Mouse (Mus musculus) kidney, embryonic 15.5 days (tissue): ENCODE data around the gene Dact3. TPM values are rescaled to one million over a fixed set of nuclear protein-coding genes. Genes with fewer than 3 reads are reported as not detected.

Experiments
- ATAC-seq: fragments of 200-750 bp; cut with Nextera tagmentation; replicated peaks from 2 replicates; pipeline ENCODE4 v1.8.0; 2017; ENCODE audit warnings: moderate TSS enrichment; ENCODE audit not compliant: low FRiP score
- H3K27ac ChIP-seq: fragments of 300-500 bp; sonication (generic); 2 replicates; pipeline ENCODE4 v1.5.1; 2015; ENCODE audit warnings: mild to moderate bottlenecking, inconsistent platforms
- H3K27me3 ChIP-seq: fragments of 300-500 bp; sonication (generic); 2 replicates; pipeline ENCODE4 v1.6.1; 2015; ENCODE audit warnings: inconsistent platforms
- H3K36me3 ChIP-seq: fragments of 300-500 bp; sonication (generic); 2 replicates; pipeline ENCODE4 v1.6.1; 2015; ENCODE audit warnings: inconsistent platforms
- H3K4me1 ChIP-seq: fragments of 300-500 bp; sonication (generic); 2 replicates; pipeline ENCODE4 v1.6.1; 2015; ENCODE audit warnings: inconsistent platforms
- H3K4me2 ChIP-seq: fragments of 300-500 bp; sonication (generic); 2 replicates; pipeline ENCODE4 v1.6.1; 2015; ENCODE audit warnings: moderate library complexity, mild to moderate bottlenecking, inconsistent platforms
- H3K4me3 ChIP-seq: fragments of 300-500 bp; sonication (generic); replicated peaks from 2 replicates; pipeline ENCODE4 v1.5.1; 2015; ENCODE audit warnings: mild to moderate bottlenecking, inconsistent platforms
- H3K9ac ChIP-seq: fragments of 300-500 bp; sonication (generic); 2 replicates; pipeline ENCODE4 v1.6.1; 2015; ENCODE audit warnings: mild to moderate bottlenecking, inconsistent platforms
- H3K9me3 ChIP-seq: fragments of 300-500 bp; sonication (generic); replicated peaks from 2 replicates; pipeline ENCODE4 v1.6.1; 2016; ENCODE audit warnings: inconsistent platforms
- WGBS: fragments of 180-500 bp; shearing (Covaris S2); methylation state at CpG from one replicate; pipeline ENCODE4 v1.1.7; 2015; ENCODE audit warnings: mixed read lengths; 5-methylcytosine and 5-hydroxymethylcytosine counted together
- polyA plus RNA-seq: library from polyadenylated mRNA; unstranded; fragments of >200 nt; fragmentation: Nextera tagmentation; extraction: Ambion mirVana; gene quantifications from 2 replicates; pipeline ENCODE4 v1.2.1, GENCODE M21; 2015

Gene Dact3
- polyA plus RNA-seq, 1 experiment from 2014 or later: 2.6 TPM

- H3K4me3 ChIP-seq: no peak overlapping the region
- H3K9me3 ChIP-seq: no peaks in the 10 kb centered on the region
- WGBS: 90% methylated on average over 3 of the region's 3 CpGs
- no peak overlapping the region for H3K27ac ChIP-seq
- peaks cover 35% of the 10 kb centered on the region for H3K4me1 ChIP-seq
- peaks cover 28% of the 10 kb centered on the region for H3K36me3 ChIP-seq
- H3K4me2 ChIP-seq: no peak overlapping the region
- no peak overlapping the region for H3K9ac ChIP-seq
- H3K27me3 ChIP-seq: no peaks in the 10 kb centered on the region; the same call in 1 of the 2 replicates
- no peak for ATAC-seq
These were observed 36.8 kb downstream of the Dact3 start for GRCm38 (mm10) chr7:16911904-16912303.

GRCm38 (mm10) chr7:16912360-16912759 lies 37.2 kb downstream of the Dact3 start:
- no peaks in the 10 kb centered on the region; the same call in 1 of the 2 replicates for H3K27me3 ChIP-seq
- H3K4me1 ChIP-seq: peaks cover 31% of the 10 kb centered on the region
- peaks cover 33% of the 10 kb centered on the region for H3K36me3 ChIP-seq
- no peak overlapping the region for H3K4me2 ChIP-seq
- ATAC-seq: no peak
- H3K27ac ChIP-seq: no peak overlapping the region
- WGBS: 64% methylated on average over 6 of the region's 6 CpGs
- H3K9me3 ChIP-seq: no peaks in the 10 kb centered on the region
- H3K9ac ChIP-seq: no peak overlapping the region
- no peak overlapping the region for H3K4me3 ChIP-seq

GRCm38 (mm10) chr7:16913806-16914452 lies 38.8 kb downstream of the Dact3 start:
- WGBS: 29% methylated on average over 10 of the region's 10 CpGs
- no peak overlapping the region for H3K4me2 ChIP-seq
- H3K4me3 ChIP-seq: no peak overlapping the region
- H3K9ac ChIP-seq: no peak overlapping the region
- peaks cover 48% of the 10 kb centered on the region for H3K36me3 ChIP-seq
- H3K4me1 ChIP-seq: peaks cover 31% of the 10 kb centered on the region
- H3K27me3 ChIP-seq: no peaks in the 10 kb centered on the region
- H3K27ac ChIP-seq: no peak overlapping the region
- ATAC-seq: peak; percentile 44
- no peaks in the 10 kb centered on the region for H3K9me3 ChIP-seq

- WGBS: 81% methylated on average over 18 of the region's 18 CpGs
- ATAC-seq: no peak
- Histone ChIP-seq H3K4me2 (no peak overlapping the region), H3K9me3 (no peaks in the 10 kb centered on the region), H3K4me3 (no peak overlapping the region), H3K9ac (no peak overlapping the region), H3K36me3 (peaks cover 56% of the 10 kb centered on the region), H3K27ac (no peak overlapping the region), H3K27me3 (no peaks in the 10 kb centered on the region), H3K4me1 (peaks cover 31% of the 10 kb centered on the region)
These were observed 39.6 kb downstream of the Dact3 start for GRCm38 (mm10) chr7:16914453-16915343.

- no peak for ATAC-seq
- Histone ChIP-seq H3K27me3 (no peaks in the 10 kb centered on the region), H3K4me1 (peaks cover 35% of the 10 kb centered on the region), H3K36me3 (peaks cover 63% of the 10 kb centered on the region), H3K4me2 (no peak overlapping the region), H3K9me3 (no peaks in the 10 kb centered on the region), H3K4me3 (no peak overlapping the region), H3K9ac (no peak overlapping the region), H3K27ac (no peak overlapping the region)
- 92% methylated on average over 31 of the region's 32 CpGs for WGBS
These were observed 40.6 kb downstream of the Dact3 start for GRCm38 (mm10) chr7:16915461-16916340.

- peaks cover 44% of the 10 kb centered on the region for H3K4me1 ChIP-seq
- H3K27me3 ChIP-seq: no peaks in the 10 kb centered on the region
- peaks cover 67% of the 10 kb centered on the region for H3K36me3 ChIP-seq
- H3K4me3 ChIP-seq: no peak overlapping the region
- no peak overlapping the region for H3K9ac ChIP-seq
- no peak for ATAC-seq
- no peaks in the 10 kb centered on the region for H3K9me3 ChIP-seq
- WGBS: 83% methylated on average over 30 of the region's 30 CpGs
- no peak overlapping the region for H3K4me2 ChIP-seq
- H3K27ac ChIP-seq: no peak overlapping the region
These were observed 41.5 kb downstream of the Dact3 start for GRCm38 (mm10) chr7:16916342-16917265.

- no peak for ATAC-seq
- Histone ChIP-seq H3K9me3 (no peaks in the 10 kb centered on the region), H3K27ac (no peak overlapping the region), H3K4me2 (no peak overlapping the region), H3K9ac (no peak overlapping the region), H3K4me1 (peaks cover 53% of the 10 kb centered on the region), H3K4me3 (no peak overlapping the region), H3K27me3 (no peaks in the 10 kb centered on the region), H3K36me3 (peaks cover 67% of the 10 kb centered on the region)
- WGBS: 58% methylated on average over 11 of the region's 11 CpGs
These were observed 42.3 kb downstream of the Dact3 start for GRCm38 (mm10) chr7:16917447-16917846.

- no peak for ATAC-seq
- WGBS: 79% methylated on average over 9 of the region's 9 CpGs
- Histone ChIP-seq H3K4me3 (no peak overlapping the region), H3K27me3 (no peaks in the 10 kb centered on the region), H3K4me1 (peaks cover 59% of the 10 kb centered on the region), H3K9me3 (no peaks in the 10 kb centered on the region), H3K27ac (no peak overlapping the region), H3K36me3 (peaks cover 67% of the 10 kb centered on the region), H3K9ac (no peak overlapping the region), H3K4me2 (no peak overlapping the region)
These were observed 42.9 kb downstream of the Dact3 start for GRCm38 (mm10) chr7:16918014-16918413.

- H3K9ac ChIP-seq: no peak overlapping the region
- no peaks in the 10 kb centered on the region for H3K27me3 ChIP-seq
- no peak overlapping the region for H3K4me3 ChIP-seq
- H3K27ac ChIP-seq: no peak overlapping the region
- peaks cover 57% of the 10 kb centered on the region for H3K4me1 ChIP-seq
- H3K9me3 ChIP-seq: no peaks in the 10 kb centered on the region
- H3K4me2 ChIP-seq: no peak overlapping the region
- H3K36me3 ChIP-seq: peaks cover 67% of the 10 kb centered on the region
- ATAC-seq: no peak
- 78% methylated on average over 3 of the region's 3 CpGs for WGBS
These were observed 43.6 kb downstream of the Dact3 start for GRCm38 (mm10) chr7:16918670-16919069.

GRCm38 (mm10) chr7:16919395-16920149 lies 44.5 kb downstream of the Dact3 start:
- peaks cover 57% of the 10 kb centered on the region for H3K4me1 ChIP-seq
- H3K9me3 ChIP-seq: no peaks in the 10 kb centered on the region
- no peak for ATAC-seq
- H3K9ac ChIP-seq: no peak overlapping the region
- H3K4me2 ChIP-seq: 0 out of 2 replicates have a peak overlapping the region, but pooled peaks have one; percentile 12
- WGBS: 81% methylated on average over 13 of the region's 13 CpGs
- peak overlapping the region; percentile 3; the same call in 1 of the 2 replicates for H3K27ac ChIP-seq
- H3K27me3 ChIP-seq: no peaks in the 10 kb centered on the region
- H3K4me3 ChIP-seq: 0 out of 2 replicates have a peak overlapping the region, but pooled peaks have one; percentile 3
- H3K36me3 ChIP-seq: peaks cover 62% of the 10 kb centered on the region
